Mouse (Mus musculus): ENCODE measurements around the gene Egfl6. TPM values are rescaled to one million over a fixed set of nuclear protein-coding genes. Genes with fewer than 3 reads are reported as not detected.

Egfl6 gene
- polyA plus RNA-seq, 1 experiment from 2014 or later = 1.6 TPM

- no peak for ATAC-seq (ENCODE audit: low FRiP score, low TSS enrichment)
- peaks cover 7% of the 10 kb centered on the region; the same call in 1 of the 2 replicates for H3K4me1 ChIP-seq (ENCODE audit: control insufficient read depth, insufficient read depth, low read length)
Observed at GRCm38 (mm10) chrX:166511107-166511506, 74.4 kb downstream of the Egfl6 start.

GRCm38 (mm10) chrX:166509761-166510738 lies 75.5 kb downstream of the Egfl6 start:
- Histone ChIP-seq H3K9ac (replicated peaks; ENCODE audit: low read length) (peak overlapping the region; percentile 74), H3K9me3 (ENCODE audit: control insufficient read depth, low read length) (no peaks in the 10 kb centered on the region), H3K36me3 (ENCODE audit: control insufficient read depth, insufficient read depth, low read length) (no peaks in the 10 kb centered on the region), H3K4me1 (ENCODE audit: control insufficient read depth, insufficient read depth, low read length) (peaks cover 7% of the 10 kb centered on the region; the same call in 1 of the 2 replicates), H3K27ac (replicated peaks; ENCODE audit: low read depth, low read length) (peak overlapping the region; percentile 98), H3K4me2 (ENCODE audit: low read length) (peak overlapping the region; percentile 55), H3K4me3 (replicated peaks; ENCODE audit: low read depth, low read length) (peak overlapping the region; percentile 52), H3K27me3 (ENCODE audit: control insufficient read depth, insufficient read depth, low read length) (no peaks in the 10 kb centered on the region)
- DNase-seq = peak; percentile 96
- 23% methylated on average over 64 of the region's 65 CpGs for WGBS
- peak; percentile 99 for ATAC-seq (ENCODE audit: low FRiP score, low TSS enrichment)

More at GRCm38 (mm10) chrX:166511107-166511506, 74.4 kb downstream of the Egfl6 start:
- H3K27ac ChIP-seq (replicated peaks; ENCODE audit: low read depth, low read length) = no peak overlapping the region
- no peak for DNase-seq
- no peaks in the 10 kb centered on the region for H3K27me3 ChIP-seq (ENCODE audit: control insufficient read depth, insufficient read depth, low read length)
- H3K36me3 ChIP-seq (ENCODE audit: control insufficient read depth, insufficient read depth, low read length) = no peaks in the 10 kb centered on the region
- no peak overlapping the region for H3K9ac ChIP-seq (replicated peaks; ENCODE audit: low read length)
- no peak overlapping the region for H3K4me2 ChIP-seq (ENCODE audit: low read length)
- H3K9me3 ChIP-seq (ENCODE audit: control insufficient read depth, low read length) = no peaks in the 10 kb centered on the region
- no peak overlapping the region for H3K4me3 ChIP-seq (replicated peaks; ENCODE audit: low read depth, low read length)

GRCm38 (mm10) chrX:166504421-166504820 lies 81.1 kb downstream of the Egfl6 start:
- H3K4me1 ChIP-seq (ENCODE audit: control insufficient read depth, insufficient read depth, low read length) = peaks cover 5% of the 10 kb centered on the region; the same call in 1 of the 2 replicates
- DNase-seq (no peak), ATAC-seq (ENCODE audit: low FRiP score, low TSS enrichment) (no peak)
- H3K27ac ChIP-seq (replicated peaks; ENCODE audit: low read depth, low read length) = no peak overlapping the region
- no peaks in the 10 kb centered on the region for H3K36me3 ChIP-seq (ENCODE audit: control insufficient read depth, insufficient read depth, low read length)
- no peak overlapping the region for H3K4me3 ChIP-seq (replicated peaks; ENCODE audit: low read depth, low read length)
- H3K9me3 ChIP-seq (ENCODE audit: control insufficient read depth, low read length) = no peaks in the 10 kb centered on the region
- H3K9ac ChIP-seq (replicated peaks; ENCODE audit: low read length) = no peak overlapping the region
- no peak overlapping the region for H3K4me2 ChIP-seq (ENCODE audit: low read length)
- WGBS = 55% methylated on average over 2 of the region's 2 CpGs
- H3K27me3 ChIP-seq (ENCODE audit: control insufficient read depth, insufficient read depth, low read length) = no peaks in the 10 kb centered on the region

GRCm38 (mm10) chrX:166499496-166500190 lies 85.9 kb downstream of the Egfl6 start:
- H3K9me3 ChIP-seq (ENCODE audit: control insufficient read depth, low read length) = no peaks in the 10 kb centered on the region
- WGBS = 74% methylated on average over 1 of the region's 1 CpGs
- H3K9ac ChIP-seq (replicated peaks; ENCODE audit: low read length) = no peak overlapping the region
- no peaks in the 10 kb centered on the region for H3K36me3 ChIP-seq (ENCODE audit: control insufficient read depth, insufficient read depth, low read length)
- DNase-seq (no peak), ATAC-seq (ENCODE audit: low FRiP score, low TSS enrichment) (no peak)
- H3K4me2 ChIP-seq (ENCODE audit: low read length) = no peak overlapping the region
- no peaks in the 10 kb centered on the region for H3K4me1 ChIP-seq (ENCODE audit: control insufficient read depth, insufficient read depth, low read length)
- H3K4me3 ChIP-seq (replicated peaks; ENCODE audit: low read depth, low read length) = no peak overlapping the region
- no peaks in the 10 kb centered on the region for H3K27me3 ChIP-seq (ENCODE audit: control insufficient read depth, insufficient read depth, low read length)
- no peak overlapping the region for H3K27ac ChIP-seq (replicated peaks; ENCODE audit: low read depth, low read length)

- Histone ChIP-seq H3K9ac (replicated peaks; ENCODE audit: low read length) (no peak overlapping the region), H3K9me3 (ENCODE audit: control insufficient read depth, low read length) (no peaks in the 10 kb centered on the region), H3K27me3 (ENCODE audit: control insufficient read depth, insufficient read depth, low read length) (no peaks in the 10 kb centered on the region), H3K4me1 (ENCODE audit: control insufficient read depth, insufficient read depth, low read length) (no peaks in the 10 kb centered on the region), H3K4me2 (ENCODE audit: low read length) (no peak overlapping the region), H3K4me3 (replicated peaks; ENCODE audit: low read depth, low read length) (no peak overlapping the region), H3K27ac (replicated peaks; ENCODE audit: low read depth, low read length) (no peak overlapping the region), H3K36me3 (ENCODE audit: control insufficient read depth, insufficient read depth, low read length) (no peaks in the 10 kb centered on the region)
- DNase-seq (peak; percentile 10), ATAC-seq (ENCODE audit: low FRiP score, low TSS enrichment) (no peak)
- WGBS = 53% methylated on average over 4 of the region's 4 CpGs
Observed at GRCm38 (mm10) chrX:166497771-166498170, 87.7 kb downstream of the Egfl6 start.

GRCm38 (mm10) chrX:166495052-166495451 lies 90.5 kb downstream of the Egfl6 start:
- no peak overlapping the region for H3K4me2 ChIP-seq (ENCODE audit: low read length)
- WGBS = 97% methylated on average over 2 of the region's 2 CpGs
- no peaks in the 10 kb centered on the region for H3K9me3 ChIP-seq (ENCODE audit: control insufficient read depth, low read length)
- no peaks in the 10 kb centered on the region for H3K27me3 ChIP-seq (ENCODE audit: control insufficient read depth, insufficient read depth, low read length)
- ATAC-seq (ENCODE audit: low FRiP score, low TSS enrichment) (no peak), DNase-seq (no peak)
- H3K4me3 ChIP-seq (replicated peaks; ENCODE audit: low read depth, low read length) = no peak overlapping the region
- H3K4me1 ChIP-seq (ENCODE audit: control insufficient read depth, insufficient read depth, low read length) = no peaks in the 10 kb centered on the region
- no peak overlapping the region for H3K27ac ChIP-seq (replicated peaks; ENCODE audit: low read depth, low read length)
- H3K36me3 ChIP-seq (ENCODE audit: control insufficient read depth, insufficient read depth, low read length) = no peaks in the 10 kb centered on the region
- no peak overlapping the region for H3K9ac ChIP-seq (replicated peaks; ENCODE audit: low read length)

- peaks cover 7% of the 10 kb centered on the region for H3K4me1 ChIP-seq (ENCODE audit: control insufficient read depth, insufficient read depth, low read length)
- H3K27ac ChIP-seq (replicated peaks; ENCODE audit: low read depth, low read length) = peak within 1 kb of the TSS; percentile 70
- H3K27me3 ChIP-seq (ENCODE audit: control insufficient read depth, insufficient read depth, low read length) = no peaks in the 10 kb centered on the region
- peak within 1 kb of the TSS; percentile 68 for H3K9ac ChIP-seq (replicated peaks; ENCODE audit: low read length)
- peak; percentile 99 for ATAC-seq (ENCODE audit: low FRiP score, low TSS enrichment)
- 18% methylated on average over 41 of the region's 41 CpGs for WGBS
- H3K4me2 ChIP-seq (ENCODE audit: low read length) = peak within 1 kb of the TSS; percentile 59
- DNase-seq = peak; percentile 93
- no peaks in the 10 kb centered on the region for H3K9me3 ChIP-seq (ENCODE audit: control insufficient read depth, low read length)
- no peaks in the 10 kb centered on the region; the same call in 1 of the 2 replicates for H3K36me3 ChIP-seq (ENCODE audit: control insufficient read depth, insufficient read depth, low read length)
- peak within 1 kb of the TSS; percentile 57 for H3K4me3 ChIP-seq (replicated peaks; ENCODE audit: low read depth, low read length)
Observed at GRCm38 (mm10) chrX:166479365-166479983, 106.0 kb downstream of the Egfl6 start, which contains the start of gene Rab9. Gene Rab9, minus strand, starts transcription at chrX:166479867.

- no peaks in the 10 kb centered on the region for H3K9me3 ChIP-seq (ENCODE audit: control insufficient read depth, low read length)
- H3K4me2 ChIP-seq (ENCODE audit: low read length) = peak overlapping the region; percentile 59
- ATAC-seq (ENCODE audit: low FRiP score, low TSS enrichment) (peak; percentile 41; the same call in 1 of the 2 replicates), DNase-seq (no peak)
- H3K27me3 ChIP-seq (ENCODE audit: control insufficient read depth, insufficient read depth, low read length) = no peaks in the 10 kb centered on the region
- peak overlapping the region; percentile 70 for H3K27ac ChIP-seq (replicated peaks; ENCODE audit: low read depth, low read length)
- peak overlapping the region; percentile 57 for H3K4me3 ChIP-seq (replicated peaks; ENCODE audit: low read depth, low read length)
- H3K4me1 ChIP-seq (ENCODE audit: control insufficient read depth, insufficient read depth, low read length) = peaks cover 7% of the 10 kb centered on the region
- 21% methylated on average over 28 of the region's 28 CpGs for WGBS
- peak overlapping the region; percentile 68 for H3K9ac ChIP-seq (replicated peaks; ENCODE audit: low read length)
- no peaks in the 10 kb centered on the region; the same call in 1 of the 2 replicates for H3K36me3 ChIP-seq (ENCODE audit: control insufficient read depth, insufficient read depth, low read length)
Observed at GRCm38 (mm10) chrX:166478631-166479364, 106.7 kb downstream of the Egfl6 start.

Measured in midbrain, embryonic 14.5 days (tissue).